Mouse (Mus musculus) adrenal gland, postnatal 14 days (tissue): ENCODE measurements around the gene Ugt1a1. TPM values are rescaled to one million over a fixed set of nuclear protein-coding genes. Genes with fewer than 3 reads are reported as not detected.
"Not testable (repeated sequence)": the region's sequence is repeated elsewhere in the genome, so short reads cannot be mapped to it uniquely, and the experiment has no call there.

Experiments used
- DNase-seq: peaks from one replicate; pipeline ENCODE4 v3.0.0; 2021; ENCODE audit warnings: mixed read lengths
- total RNA-seq: library from RNA; stranded (reverse); gene quantifications from 2 replicates; pipeline ENCODE4 v1.2.3, GENCODE M21; 2021

Ugt1a1 gene
- total RNA-seq, 1 experiment from 2014 or later: 47.2 TPM

GRCm38 (mm10) chr1:88218051-88218450 is 6.3 kb downstream of the Ugt1a1 start:
- DNase-seq: no peak

- DNase-seq: no peak
These were observed 6.8 kb downstream of the Ugt1a1 start for GRCm38 (mm10) chr1:88218591-88218990.

- peak; percentile 7 for DNase-seq
These were observed 7.3 kb downstream of the Ugt1a1 start for GRCm38 (mm10) chr1:88219054-88219453.

- no peak for DNase-seq
These were observed 8.6 kb downstream of the Ugt1a1 start for GRCm38 (mm10) chr1:88220336-88220735.

- DNase-seq: no peak
These were observed 10.5 kb downstream of the Ugt1a1 start for GRCm38 (mm10) chr1:88222216-88222615.

GRCm38 (mm10) chr1:88223011-88223515 is 11.3 kb downstream of the Ugt1a1 start:
- DNase-seq: not testable (repeated sequence)

- DNase-seq: peak; percentile 33
These were observed 11.8 kb downstream of the Ugt1a1 start for GRCm38 (mm10) chr1:88223591-88223990.

- DNase-seq: peak; percentile 62
These were observed 12.4 kb downstream of the Ugt1a1 start for GRCm38 (mm10) chr1:88224029-88224776.

GRCm38 (mm10) chr1:88225301-88225700 is 13.5 kb downstream of the Ugt1a1 start:
- not testable (repeated sequence) for DNase-seq

GRCm38 (mm10) chr1:88225741-88226140 is 14.0 kb downstream of the Ugt1a1 start:
- no peak for DNase-seq

- peak; percentile 5 for DNase-seq
These were observed 15.1 kb downstream of the Ugt1a1 start, which contains the start of gene Mroh2a for GRCm38 (mm10) chr1:88226670-88227379. Mroh2a (plus strand) TSS chr1:88226986.

GRCm38 (mm10) chr1:88227482-88227881 is 15.7 kb downstream of the Ugt1a1 start:
- no peak for DNase-seq

- peak; percentile 6 for DNase-seq
These were observed 16.4 kb downstream of the Ugt1a1 start for GRCm38 (mm10) chr1:88228121-88228520.

- peak; percentile 9 for DNase-seq
These were observed 17.8 kb downstream of the Ugt1a1 start for GRCm38 (mm10) chr1:88229566-88229965.

- DNase-seq: peak; percentile 6
These were observed 18.2 kb downstream of the Ugt1a1 start for GRCm38 (mm10) chr1:88229986-88230385.

GRCm38 (mm10) chr1:88230421-88230820 is 18.7 kb downstream of the Ugt1a1 start:
- DNase-seq: no peak

GRCm38 (mm10) chr1:88230981-88231802 is 19.4 kb downstream of the Ugt1a1 start:
- no peak for DNase-seq

GRCm38 (mm10) chr1:88231803-88232499 is 20.2 kb downstream of the Ugt1a1 start:
- no peak for DNase-seq

- no peak for DNase-seq
These were observed 21.1 kb downstream of the Ugt1a1 start for GRCm38 (mm10) chr1:88232664-88233380.

GRCm38 (mm10) chr1:88233421-88234247 is 21.9 kb downstream of the Ugt1a1 start:
- DNase-seq: no peak
